Mouse (Mus musculus) heart, postnatal 4 days (tissue): ENCODE data around the gene Gm9044. TPM values are rescaled to one million over a fixed set of nuclear protein-coding genes. Genes with fewer than 3 reads are reported as not detected.
"Not testable (repeated sequence)": the region's sequence is repeated elsewhere in the genome, so short reads cannot be mapped to it uniquely, and the experiment has no call there.

ENCODE experiments used
- DNase-seq: peaks from one replicate; pipeline ENCODE4 v3.0.0; 2021
- total RNA-seq, 2 experiments: library from RNA; stranded (reverse); gene quantifications; 2 replicates each; pipeline ENCODE4 v1.2.3; 2021

Gm9044 gene
- not detected for total RNA-seq

- DNase-seq = not testable (repeated sequence)
These were observed at the start of gene Gm9044 for GRCm38 (mm10) chr10:118332308-118332707. Gene Gm9044 (minus strand): TSS chr10:118332408.

GRCm38 (mm10) chr10:118370443-118370842, 38.2 kb upstream of the Gm9044 start:
- DNase-seq = peak; percentile 84

GRCm38 (mm10) chr10:118369518-118369917, 37.3 kb upstream of the Gm9044 start:
- no peak for DNase-seq

- not testable (repeated sequence) for DNase-seq
These were observed 21.8 kb upstream of the Gm9044 start, which contains the start of gene Gm9049 for GRCm38 (mm10) chr10:118354005-118354404. Gene Gm9049 (minus strand): TSS chr10:118354105.

GRCm38 (mm10) chr10:118348579-118348978, 16.4 kb upstream of the Gm9044 start, which contains the start of gene Gm9048:
Gene Gm9048 (minus strand): TSS chr10:118348679.
- DNase-seq = not testable (repeated sequence)

GRCm38 (mm10) chr10:118343155-118343554, 10.9 kb upstream of the Gm9044 start, which contains the start of gene Gm9046:
Gene Gm9046 (minus strand): TSS chr10:118343255.
- DNase-seq = not testable (repeated sequence)

- not testable (repeated sequence) for DNase-seq
These were observed 5.5 kb upstream of the Gm9044 start, which contains the start of gene Gm9045 for GRCm38 (mm10) chr10:118337731-118338130. Gene Gm9045 (minus strand): TSS chr10:118337831.

- not testable (repeated sequence) for DNase-seq
These were observed 5.3 kb downstream of the Gm9044 start, which contains the start of gene Gm9040 for GRCm38 (mm10) chr10:118326869-118327268. Gene Gm9040 (minus strand): TSS chr10:118326969.

- no peak for DNase-seq
These were observed 13.2 kb downstream of the Gm9044 start for GRCm38 (mm10) chr10:118319024-118319423.

GRCm38 (mm10) chr10:118302133-118302532, 30.1 kb downstream of the Gm9044 start:
- not testable (repeated sequence) for DNase-seq

GRCm38 (mm10) chr10:118294938-118295337, 37.3 kb downstream of the Gm9044 start, which contains the start of gene Iltifb:
Gene Iltifb (minus strand): TSS chr10:118295038.
- no peak for DNase-seq

- not testable (repeated sequence) for DNase-seq
These were observed 49.2 kb downstream of the Gm9044 start for GRCm38 (mm10) chr10:118283016-118283415.

GRCm38 (mm10) chr10:118282565-118282964, 49.6 kb downstream of the Gm9044 start:
- DNase-seq = not testable (repeated sequence)

Other genes with a start within 250 kb of the Gm9044 start
- 10 to 100 TPM in 1 of 2 experiments, 1 to 10 TPM in 1; 9.6 to 13.1 TPM for gene Mdm1, start 190.6 kb downstream of the Gm9044 start, total RNA-seq
- gene Il22, start 127.5 kb downstream of the Gm9044 start, total RNA-seq = not detected
- under 1 TPM; 0.56 to 0.57 TPM for gene Gm32717, start 91.6 kb downstream of the Gm9044 start, total RNA-seq
- gene Gm32802, start 73.7 kb downstream of the Gm9044 start, total RNA-seq = under 1 TPM; 0.56 to 0.57 TPM
- not detected for gene Iltifb, start 37.4 kb downstream of the Gm9044 start, total RNA-seq
- gene Gm9040, start 5.4 kb downstream of the Gm9044 start, total RNA-seq = not detected
- not detected for gene Gm9045, start 5.4 kb upstream of the Gm9044 start, total RNA-seq
- gene Gm9046, start 10.8 kb upstream of the Gm9044 start, total RNA-seq = not detected
- gene Gm9048, start 16.3 kb upstream of the Gm9044 start, total RNA-seq = not detected
- not detected for gene Gm9049, start 21.7 kb upstream of the Gm9044 start, total RNA-seq
- gene Ifng, start 108.6 kb upstream of the Gm9044 start, total RNA-seq = not detected